Mouse (Mus musculus): Measurements from ENCODE around the gene Glod4. TPM values are rescaled to one million over a fixed set of nuclear protein-coding genes. Genes with fewer than 3 reads are reported as not detected.
A peak's percentile ranks its signal among the peaks of the same experiment; 100 is the strongest.

The Glod4 gene
- polyA plus RNA-seq, 1 experiment from 2014 or later = 155 TPM

DNA sequence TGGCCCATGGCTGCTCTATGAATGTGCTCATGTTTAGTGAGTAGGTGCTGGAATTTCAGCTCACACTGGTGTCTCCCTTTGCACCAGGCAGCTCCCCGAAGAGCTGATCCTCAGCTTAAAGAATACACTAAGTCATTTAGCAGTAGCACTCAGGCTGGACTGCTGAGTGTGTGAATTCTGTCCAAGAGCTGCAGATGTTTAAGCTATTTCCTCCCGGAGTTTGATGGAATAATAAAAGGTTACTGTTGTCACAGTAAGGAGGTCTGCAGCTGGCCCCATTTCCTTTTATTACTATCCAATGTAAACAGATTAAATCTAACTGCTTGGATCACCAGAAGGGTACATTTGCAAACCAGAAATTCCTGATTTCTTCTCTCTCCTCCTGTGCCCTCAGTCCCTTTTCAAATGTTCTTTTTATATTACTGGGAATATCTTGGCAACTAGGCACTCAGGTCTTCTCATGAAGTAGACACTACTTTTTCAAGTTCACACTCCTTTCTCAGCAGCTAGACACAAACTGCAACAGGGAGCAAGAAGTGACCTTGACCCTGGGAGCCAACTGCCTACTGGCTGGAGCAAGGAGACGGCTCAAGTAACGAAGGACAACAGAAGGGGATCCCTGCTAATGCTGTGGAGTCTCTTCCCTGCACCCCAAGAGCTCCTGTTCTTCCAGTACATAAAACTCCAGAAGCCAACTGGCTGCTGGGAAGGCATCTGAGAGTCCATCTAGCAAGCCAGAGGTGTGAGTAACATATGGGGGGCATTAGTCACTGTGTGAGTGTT lies 144.1 kb downstream of the Glod4 start:
- H3K27ac ChIP-seq (ENCODE audit: low read depth, low read length) = peak overlapping the region; percentile 79
- peaks cover 30% of the 10 kb centered on the region for H3K4me1 ChIP-seq (ENCODE audit: control insufficient read depth, insufficient read depth, low read length)
- WGBS = 16% methylated on average over 4 of the region's 4 CpGs
- no peak overlapping the region for H3K9ac ChIP-seq (ENCODE audit: low read depth, low read length)
- H3K9me3 ChIP-seq (ENCODE audit: control insufficient read depth, low read length) = no peaks in the 10 kb centered on the region
- ATAC-seq (ENCODE audit: low FRiP score, low TSS enrichment) = peak; percentile 72; the same call in 1 of the 2 replicates
- no peak overlapping the region for H3K4me2 ChIP-seq (replicated peaks; ENCODE audit: low read depth, low read length)
- no peak overlapping the region for H3K4me3 ChIP-seq (ENCODE audit: low read length)
- no peaks in the 10 kb centered on the region for H3K27me3 ChIP-seq (ENCODE audit: control insufficient read depth, insufficient read depth, low read length)
- no peaks in the 10 kb centered on the region for H3K36me3 ChIP-seq (ENCODE audit: control insufficient read depth, insufficient read depth, low read length)

DNA sequence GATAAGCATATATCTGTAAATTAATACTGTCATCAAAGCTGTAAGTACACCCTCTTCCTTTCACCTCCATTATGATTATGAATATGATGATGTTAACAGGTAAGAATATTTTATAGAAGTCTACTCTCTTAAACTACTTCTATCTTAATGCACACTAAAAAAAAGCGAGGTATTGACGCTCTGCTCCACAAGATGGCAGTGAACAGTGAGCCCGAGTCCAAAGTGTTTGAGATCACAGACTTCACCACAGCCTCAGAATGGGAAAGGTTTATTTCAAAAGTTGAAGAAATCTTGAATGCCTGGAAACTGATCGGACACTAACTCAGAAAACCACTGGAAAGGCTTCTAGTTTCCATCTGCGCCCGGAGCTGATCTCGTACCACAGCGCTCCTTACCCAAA lies 149.9 kb downstream of the Glod4 start:
- WGBS = 91% methylated on average over 8 of the region's 8 CpGs
- Histone ChIP-seq H3K9me3 (ENCODE audit: control insufficient read depth, low read length) (no peaks in the 10 kb centered on the region), H3K36me3 (ENCODE audit: control insufficient read depth, insufficient read depth, low read length) (no peaks in the 10 kb centered on the region; the same call in 1 of the 2 replicates), H3K4me1 (ENCODE audit: control insufficient read depth, insufficient read depth, low read length) (peaks cover 6% of the 10 kb centered on the region; the same call in 1 of the 2 replicates), H3K9ac (ENCODE audit: low read depth, low read length) (no peak overlapping the region), H3K4me2 (replicated peaks; ENCODE audit: low read depth, low read length) (no peak overlapping the region), H3K27me3 (ENCODE audit: control insufficient read depth, insufficient read depth, low read length) (no peaks in the 10 kb centered on the region), H3K27ac (ENCODE audit: low read depth, low read length) (no peak overlapping the region), H3K4me3 (ENCODE audit: low read length) (no peak overlapping the region)
- ATAC-seq (ENCODE audit: low FRiP score, low TSS enrichment) = no peak

DNA sequence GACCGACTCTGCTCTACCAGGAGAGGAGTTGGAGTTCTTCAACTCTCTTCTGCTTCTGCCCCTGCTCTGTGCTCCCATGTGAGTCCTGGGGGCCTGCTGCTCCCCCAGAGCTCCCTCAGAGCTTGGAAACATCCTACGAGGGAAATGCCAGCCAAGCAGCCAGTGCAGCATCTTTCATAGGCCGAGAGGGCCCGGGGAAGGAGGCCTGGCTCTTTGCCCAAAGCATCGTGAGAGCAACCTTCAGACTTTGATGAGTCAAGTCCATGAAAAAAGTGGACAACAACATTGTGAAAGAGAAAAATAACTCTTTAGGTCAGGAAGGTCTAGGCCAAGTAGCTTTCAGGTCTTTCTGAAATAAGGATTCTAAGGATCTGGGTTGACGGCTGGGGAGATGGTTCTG lies 153.7 kb downstream of the Glod4 start:
- Histone ChIP-seq H3K36me3 (ENCODE audit: control insufficient read depth, insufficient read depth, low read length) (no peaks in the 10 kb centered on the region; the same call in 1 of the 2 replicates), H3K9me3 (ENCODE audit: control insufficient read depth, low read length) (no peaks in the 10 kb centered on the region), H3K4me2 (replicated peaks; ENCODE audit: low read depth, low read length) (no peak overlapping the region), H3K27ac (ENCODE audit: low read depth, low read length) (no peak overlapping the region), H3K4me3 (ENCODE audit: low read length) (no peak overlapping the region), H3K27me3 (ENCODE audit: control insufficient read depth, insufficient read depth, low read length) (no peaks in the 10 kb centered on the region), H3K4me1 (ENCODE audit: control insufficient read depth, insufficient read depth, low read length) (no peaks in the 10 kb centered on the region), H3K9ac (ENCODE audit: low read depth, low read length) (no peak overlapping the region)
- ATAC-seq (ENCODE audit: low FRiP score, low TSS enrichment) = no peak
- 76% methylated on average over 6 of the region's 6 CpGs for WGBS

DNA sequence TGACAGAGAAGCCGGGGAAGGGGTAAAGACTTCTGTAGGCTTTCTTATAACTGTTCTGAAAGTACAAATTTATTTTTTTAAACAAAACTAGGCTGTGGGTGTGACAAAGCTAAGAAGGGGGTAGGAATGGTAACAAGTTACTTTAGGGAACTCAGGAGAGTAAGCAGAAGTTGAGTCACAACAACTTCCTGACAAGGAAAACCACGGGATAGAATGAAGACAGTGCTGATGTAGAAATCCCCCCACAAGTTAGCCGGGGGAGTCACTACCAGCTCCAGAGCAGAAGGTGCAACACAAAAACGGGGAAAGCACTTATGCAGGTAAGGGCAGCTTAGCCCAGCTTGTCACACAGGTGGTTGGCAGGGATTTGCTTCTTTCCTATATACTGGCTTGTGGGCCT lies 155.0 kb downstream of the Glod4 start:
- 75% methylated on average over 4 of the region's 4 CpGs for WGBS
- Histone ChIP-seq H3K9me3 (ENCODE audit: control insufficient read depth, low read length) (no peaks in the 10 kb centered on the region), H3K4me1 (ENCODE audit: control insufficient read depth, insufficient read depth, low read length) (no peaks in the 10 kb centered on the region), H3K36me3 (ENCODE audit: control insufficient read depth, insufficient read depth, low read length) (no peaks in the 10 kb centered on the region; the same call in 1 of the 2 replicates), H3K9ac (ENCODE audit: low read depth, low read length) (no peak overlapping the region), H3K4me3 (ENCODE audit: low read length) (no peak overlapping the region), H3K27ac (ENCODE audit: low read depth, low read length) (no peak overlapping the region), H3K4me2 (replicated peaks; ENCODE audit: low read depth, low read length) (no peak overlapping the region), H3K27me3 (ENCODE audit: control insufficient read depth, insufficient read depth, low read length) (no peaks in the 10 kb centered on the region)
- no peak for ATAC-seq (ENCODE audit: low FRiP score, low TSS enrichment)

DNA sequence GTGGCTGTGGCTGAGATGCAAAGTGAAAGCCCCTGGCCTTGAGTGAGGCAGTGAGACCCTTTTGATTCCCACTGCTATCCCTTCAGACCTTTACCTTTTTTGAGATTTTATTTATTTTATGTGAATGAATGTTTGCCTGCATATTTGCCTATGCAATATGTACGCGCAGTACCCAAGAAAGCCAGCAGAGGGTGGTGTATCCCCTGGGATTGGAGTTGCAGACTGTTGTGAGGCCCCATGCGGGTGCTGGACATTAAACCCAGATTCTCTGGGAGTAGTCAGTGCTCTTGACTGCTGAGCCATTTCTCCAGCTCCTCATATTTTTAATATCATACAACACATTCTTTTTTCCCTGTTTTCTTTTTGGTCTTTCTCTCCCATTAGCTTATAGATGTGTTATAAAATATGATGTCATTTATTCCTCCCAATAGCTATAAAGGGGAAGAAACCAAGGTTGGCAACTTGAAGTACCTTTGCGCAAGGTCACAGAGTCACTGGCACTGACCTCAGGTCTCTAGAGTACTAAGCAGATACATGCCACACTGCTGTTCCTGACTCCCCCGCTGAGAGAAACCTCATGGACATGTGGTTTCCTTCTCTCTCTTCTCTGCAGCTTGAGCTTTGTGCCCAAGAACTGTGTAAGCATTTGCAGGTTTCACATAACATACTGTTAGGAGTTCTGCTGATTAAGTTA lies 157.5 kb downstream of the Glod4 start:
- 76% methylated on average over 5 of the region's 5 CpGs for WGBS
- ATAC-seq (ENCODE audit: low FRiP score, low TSS enrichment) = no peak
- no peaks in the 10 kb centered on the region for H3K4me1 ChIP-seq (ENCODE audit: control insufficient read depth, insufficient read depth, low read length)

GRCm38 (mm10) chr11:76084943-76085342 lies 158.6 kb downstream of the Glod4 start:
- H3K9me3 ChIP-seq (ENCODE audit: control insufficient read depth, low read length) = no peaks in the 10 kb centered on the region
- no peak overlapping the region for H3K27ac ChIP-seq (ENCODE audit: low read depth, low read length)
- H3K4me3 ChIP-seq (ENCODE audit: low read length) = no peak overlapping the region
- H3K36me3 ChIP-seq (ENCODE audit: control insufficient read depth, insufficient read depth, low read length) = peaks cover 18% of the 10 kb centered on the region
- ATAC-seq (ENCODE audit: low FRiP score, low TSS enrichment) = no peak
- H3K9ac ChIP-seq (ENCODE audit: low read depth, low read length) = no peak overlapping the region
- no peaks in the 10 kb centered on the region for H3K27me3 ChIP-seq (ENCODE audit: control insufficient read depth, insufficient read depth, low read length)
- WGBS = 65% methylated on average over 1 of the region's 1 CpGs
- no peaks in the 10 kb centered on the region for H3K4me1 ChIP-seq (ENCODE audit: control insufficient read depth, insufficient read depth, low read length)
- H3K4me2 ChIP-seq (replicated peaks; ENCODE audit: low read depth, low read length) = no peak overlapping the region

More for the DNA sequence above, 157.5 kb downstream of the Glod4 start:
- Histone ChIP-seq H3K27ac (ENCODE audit: low read depth, low read length) (no peak overlapping the region), H3K9me3 (ENCODE audit: control insufficient read depth, low read length) (no peaks in the 10 kb centered on the region), H3K36me3 (ENCODE audit: control insufficient read depth, insufficient read depth, low read length) (peaks cover 12% of the 10 kb centered on the region; the same call in 1 of the 2 replicates), H3K27me3 (ENCODE audit: control insufficient read depth, insufficient read depth, low read length) (no peaks in the 10 kb centered on the region), H3K9ac (ENCODE audit: low read depth, low read length) (no peak overlapping the region), H3K4me2 (replicated peaks; ENCODE audit: low read depth, low read length) (no peak overlapping the region), H3K4me3 (ENCODE audit: low read length) (no peak overlapping the region)

GRCm38 (mm10) chr11:76083941-76084367 lies 159.6 kb downstream of the Glod4 start:
- WGBS = 33% methylated on average over 3 of the region's 3 CpGs
- no peak overlapping the region for H3K9ac ChIP-seq (ENCODE audit: low read depth, low read length)
- H3K4me3 ChIP-seq (ENCODE audit: low read length) = no peak overlapping the region
- H3K4me1 ChIP-seq (ENCODE audit: control insufficient read depth, insufficient read depth, low read length) = no peaks in the 10 kb centered on the region
- H3K27me3 ChIP-seq (ENCODE audit: control insufficient read depth, insufficient read depth, low read length) = no peaks in the 10 kb centered on the region
- no peak overlapping the region for H3K4me2 ChIP-seq (replicated peaks; ENCODE audit: low read depth, low read length)
- no peak overlapping the region for H3K27ac ChIP-seq (ENCODE audit: low read depth, low read length)
- H3K36me3 ChIP-seq (ENCODE audit: control insufficient read depth, insufficient read depth, low read length) = peaks cover 18% of the 10 kb centered on the region
- H3K9me3 ChIP-seq (ENCODE audit: control insufficient read depth, low read length) = no peaks in the 10 kb centered on the region
- no peak for ATAC-seq (ENCODE audit: low FRiP score, low TSS enrichment)

DNA sequence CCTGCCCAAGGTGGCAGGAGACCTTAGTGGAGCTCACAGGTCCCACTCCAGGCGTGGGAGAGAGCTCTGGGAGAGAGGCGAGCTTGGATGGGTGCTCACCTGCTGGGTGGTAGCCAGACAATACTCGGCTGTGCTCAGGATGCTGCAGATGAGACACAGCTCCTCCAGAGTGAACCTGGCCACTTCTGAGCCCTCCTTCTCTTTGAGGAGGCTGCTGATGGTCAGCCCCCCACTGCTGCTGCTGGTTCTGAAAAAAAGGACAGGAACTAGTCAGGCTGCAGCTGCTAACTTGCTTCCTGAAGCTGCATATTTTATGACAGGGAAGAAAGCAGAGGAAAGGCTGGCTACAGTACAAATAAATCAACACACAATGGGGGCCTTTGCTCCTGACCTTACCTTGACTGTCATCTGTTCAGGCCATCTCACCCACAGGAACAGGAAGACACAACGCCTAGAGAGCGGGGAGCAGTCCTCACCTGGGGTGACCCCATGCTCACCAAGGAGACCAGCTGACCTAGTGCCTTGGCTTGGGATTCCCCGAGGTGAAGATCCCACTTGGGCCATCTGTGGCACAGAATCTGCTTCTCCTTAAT lies 162.4 kb downstream of the Glod4 start:
- ATAC-seq (ENCODE audit: low FRiP score, low TSS enrichment) = no peak
- Histone ChIP-seq H3K36me3 (ENCODE audit: control insufficient read depth, insufficient read depth, low read length) (peaks cover 20% of the 10 kb centered on the region), H3K4me3 (ENCODE audit: low read length) (no peak overlapping the region), H3K9me3 (ENCODE audit: control insufficient read depth, low read length) (no peaks in the 10 kb centered on the region), H3K27me3 (ENCODE audit: control insufficient read depth, insufficient read depth, low read length) (no peaks in the 10 kb centered on the region), H3K27ac (ENCODE audit: low read depth, low read length) (peak overlapping the region; percentile 33; the same call in 1 of the 2 replicates), H3K4me1 (ENCODE audit: control insufficient read depth, insufficient read depth, low read length) (no peaks in the 10 kb centered on the region), H3K9ac (ENCODE audit: low read depth, low read length) (no peak overlapping the region), H3K4me2 (replicated peaks; ENCODE audit: low read depth, low read length) (no peak overlapping the region)
- WGBS = 75% methylated on average over 6 of the region's 6 CpGs

- ATAC-seq (ENCODE audit: low FRiP score, low TSS enrichment) = no peak
- no peaks in the 10 kb centered on the region for H3K4me1 ChIP-seq (ENCODE audit: control insufficient read depth, insufficient read depth, low read length)
- no peak overlapping the region for H3K27ac ChIP-seq (ENCODE audit: low read depth, low read length)
- peaks cover 20% of the 10 kb centered on the region for H3K36me3 ChIP-seq (ENCODE audit: control insufficient read depth, insufficient read depth, low read length)
- H3K27me3 ChIP-seq (ENCODE audit: control insufficient read depth, insufficient read depth, low read length) = no peaks in the 10 kb centered on the region
- 56% methylated on average over 2 of the region's 2 CpGs for WGBS
- H3K4me3 ChIP-seq (ENCODE audit: low read length) = no peak overlapping the region
- H3K4me2 ChIP-seq (replicated peaks; ENCODE audit: low read depth, low read length) = no peak overlapping the region
- H3K9ac ChIP-seq (ENCODE audit: low read depth, low read length) = no peak overlapping the region
- no peaks in the 10 kb centered on the region for H3K9me3 ChIP-seq (ENCODE audit: control insufficient read depth, low read length)
These were observed 163.2 kb downstream of the Glod4 start for GRCm38 (mm10) chr11:76080293-76080692.

Measured in kidney, embryonic 14.5 days (tissue).